Mouse (Mus musculus) kidney, adult 11 months (tissue): ENCODE measurements around the gene Spin1.
A peak's percentile ranks its signal among the peaks of the same experiment; 100 is the strongest.
"Not testable (repeated sequence)": the region's sequence is repeated elsewhere in the genome, so short reads cannot be mapped to it uniquely, and the experiment has no call there.

Experiments used
- DNase-seq: peaks from one replicate; pipeline ENCODE4 v3.0.0; 2022

Gene Spin1

DNA sequence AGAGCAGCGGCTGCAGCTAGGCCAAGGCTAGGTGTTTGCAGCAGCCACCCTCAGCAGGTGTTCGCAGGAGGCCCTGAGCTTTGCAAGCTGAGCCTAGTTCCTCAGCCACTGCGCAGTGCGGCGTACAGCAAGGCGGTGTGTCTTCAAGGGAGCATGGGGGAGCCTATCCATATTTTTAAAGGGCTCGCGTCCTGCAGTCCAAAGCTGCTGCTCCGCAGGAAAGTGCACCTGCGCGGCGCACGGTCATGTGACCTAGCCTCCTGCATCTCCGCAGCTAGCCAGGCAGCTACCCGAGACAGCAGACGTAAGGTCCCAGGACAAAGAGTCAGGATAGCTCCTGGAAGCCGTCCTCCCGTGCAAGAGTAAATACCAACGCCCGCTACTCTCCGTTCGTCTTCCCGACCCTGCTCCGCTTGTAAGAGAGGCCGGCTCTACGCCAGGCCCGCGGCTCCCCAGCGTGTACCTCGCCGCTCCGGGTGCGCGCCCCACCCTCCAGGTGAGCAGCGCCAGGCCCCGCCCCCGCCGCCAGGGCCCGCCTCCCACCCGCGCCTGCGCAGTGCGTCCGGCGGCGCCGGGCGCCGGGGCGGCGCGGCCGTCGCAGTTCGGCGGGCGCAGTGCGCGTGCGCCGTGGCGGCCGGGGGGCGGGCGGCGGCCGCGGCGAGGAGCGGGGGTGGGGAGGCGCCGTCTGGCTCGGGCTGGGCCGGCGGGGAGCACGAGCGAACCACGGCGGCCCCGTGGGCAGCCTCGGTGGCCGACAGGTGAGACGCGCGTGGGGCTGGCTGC is at the start of gene Spin1:
Spin1 (plus strand) TSS at position 648 of the 783 bp plus-strand sequence.
- peak; percentile 90 for DNase-seq

DNA sequence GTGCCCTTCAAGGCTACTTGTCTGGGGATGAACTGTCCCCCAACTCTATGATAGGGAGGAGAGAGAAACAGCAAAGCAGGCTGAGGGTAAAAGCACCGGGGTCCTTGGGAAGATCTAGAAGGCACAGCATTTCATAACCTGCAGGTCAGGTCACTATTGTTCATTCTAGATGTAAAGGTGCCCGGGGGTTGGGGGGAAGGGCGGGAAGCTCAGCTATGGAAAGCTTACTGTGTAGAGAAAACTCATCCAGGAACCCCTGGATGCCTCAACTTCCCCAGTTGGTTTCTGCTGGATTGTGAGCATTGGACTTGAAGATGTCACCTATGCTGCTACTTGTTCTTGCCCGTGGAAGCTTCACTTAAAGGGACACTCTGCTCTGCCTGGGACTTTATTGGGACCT is 49.7 kb upstream of the Spin1 start:
- no peak for DNase-seq

DNA sequence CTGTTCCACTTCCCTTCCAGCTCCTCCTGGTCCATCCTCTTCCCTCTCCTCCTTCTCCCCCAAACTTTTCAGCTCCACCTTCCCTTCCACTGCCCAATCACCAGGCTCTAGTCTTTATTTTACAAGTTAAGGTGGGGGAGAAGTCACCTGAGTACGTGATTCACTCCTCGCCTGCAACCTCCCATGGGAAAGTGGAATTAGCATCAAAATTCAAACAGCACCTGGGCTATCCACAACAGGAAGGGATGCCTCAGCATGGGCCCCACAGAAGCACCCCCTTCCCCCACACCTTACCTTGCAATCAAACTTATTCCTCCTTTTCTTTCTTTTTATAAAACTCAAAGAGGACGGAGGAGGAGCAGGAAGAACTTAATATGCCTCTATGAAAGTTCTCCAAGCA is 48.3 kb upstream of the Spin1 start:
- DNase-seq: no peak

DNA sequence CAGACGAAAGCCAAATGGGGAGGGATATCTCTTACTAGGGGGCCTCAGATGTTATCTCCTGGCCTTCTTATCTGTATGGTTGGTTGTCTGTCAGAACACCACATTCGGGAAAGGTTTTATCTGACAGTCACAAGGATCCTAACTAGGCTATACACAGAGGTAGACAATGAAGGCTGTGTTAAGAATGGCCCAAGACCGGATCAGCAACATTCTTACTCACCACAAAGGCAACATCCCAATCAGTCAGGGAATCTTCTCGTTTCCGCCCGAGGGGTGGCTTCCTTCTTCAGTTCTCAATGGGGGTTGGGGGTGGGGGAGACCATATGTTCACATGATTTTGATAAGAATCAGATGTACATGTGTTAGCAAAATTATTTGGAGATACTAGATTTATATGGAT is 37.7 kb upstream of the Spin1 start:
- no peak for DNase-seq

DNA sequence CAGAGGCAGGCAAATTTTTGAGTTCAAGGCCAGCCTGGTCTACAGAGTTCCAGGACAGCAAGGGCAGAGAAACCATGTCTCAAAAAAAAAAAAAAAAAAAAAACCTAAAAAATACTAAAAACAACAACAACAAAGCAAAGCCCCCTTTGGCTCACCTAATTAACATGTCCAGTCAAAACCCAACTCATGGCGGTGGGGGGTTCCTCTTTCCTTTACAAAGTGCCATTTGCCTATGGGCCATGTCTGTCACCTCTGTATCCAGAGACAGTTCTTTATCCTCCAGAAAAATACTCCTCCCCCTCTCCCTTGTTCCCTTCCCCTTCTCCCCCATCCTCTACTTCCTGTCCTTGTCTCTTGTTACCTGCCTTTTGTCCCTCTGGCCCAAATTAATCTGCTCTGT is 37.0 kb upstream of the Spin1 start:
- DNase-seq: no peak

DNA sequence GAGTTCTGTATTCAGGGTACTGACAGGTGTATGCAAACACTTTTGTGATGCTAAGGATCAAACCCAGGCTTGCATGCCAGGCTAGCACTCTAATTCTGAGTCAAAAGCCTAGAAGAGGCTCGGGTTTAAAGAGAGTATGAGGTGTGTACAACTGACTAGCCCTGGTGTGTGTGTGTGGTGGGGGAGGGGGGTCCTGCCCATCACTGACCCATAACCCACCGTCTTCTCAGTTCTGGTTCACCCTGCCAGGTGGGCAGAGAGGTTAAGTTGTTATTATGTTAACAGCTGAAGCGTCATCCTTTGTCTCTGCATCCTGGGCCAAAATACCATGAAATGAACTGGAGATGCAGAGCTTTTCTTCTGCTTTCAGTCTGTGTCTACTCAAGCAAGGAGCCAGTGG is 36.3 kb upstream of the Spin1 start:
- DNase-seq: no peak

DNA sequence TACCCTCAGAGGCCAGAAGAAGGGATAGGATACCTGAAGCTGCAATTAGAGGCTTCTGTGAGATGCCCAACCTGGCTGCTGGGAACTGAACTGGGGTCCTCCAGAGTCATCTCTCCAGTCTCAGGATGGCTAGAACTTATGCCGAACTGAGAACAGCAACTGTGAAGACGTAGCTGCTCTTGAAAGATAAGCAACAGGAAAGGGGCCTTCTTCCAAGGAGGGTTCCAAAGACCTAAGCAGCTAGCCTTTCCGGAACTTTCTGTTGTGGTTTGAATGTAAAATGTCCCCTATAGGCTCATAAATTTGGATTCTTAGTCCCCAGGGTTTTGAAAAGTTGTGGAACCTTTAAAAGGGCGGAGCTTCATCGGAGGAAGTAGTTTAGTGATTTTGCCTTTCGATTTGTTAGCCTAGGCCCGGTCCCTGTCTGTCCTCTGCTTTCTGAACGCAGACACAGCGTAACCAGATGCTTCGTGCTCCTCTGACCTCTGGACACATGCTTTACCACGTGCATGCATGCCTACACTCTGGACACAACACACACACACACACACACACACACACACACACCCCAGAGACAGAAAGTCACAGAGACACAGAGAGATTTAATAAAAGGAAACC is 29.5 kb upstream of the Spin1 start:
- DNase-seq: peak; percentile 42

DNA sequence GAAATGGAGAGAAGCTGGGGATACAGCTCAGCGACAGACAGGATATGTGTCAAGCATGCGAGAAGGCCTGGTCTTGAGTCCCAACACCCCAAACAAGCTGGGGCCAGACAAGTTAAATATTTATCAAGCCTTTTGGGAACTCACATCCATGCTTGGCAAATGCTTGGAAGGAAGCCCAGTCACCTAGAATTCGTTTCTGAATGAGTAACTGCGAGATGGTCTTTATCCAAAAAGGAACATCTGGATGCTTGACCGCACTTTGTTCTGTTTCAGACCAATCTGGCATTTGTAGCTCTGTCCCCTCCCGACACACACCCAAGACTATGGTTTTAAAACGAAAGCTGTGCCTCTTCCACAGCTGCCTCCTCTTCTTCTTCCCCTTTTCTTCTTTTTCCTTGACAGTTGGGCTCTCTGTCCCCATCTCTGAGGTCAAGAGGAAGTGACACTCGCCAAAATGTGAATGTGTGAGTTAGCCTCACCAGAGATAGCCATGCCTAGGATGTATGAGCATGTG is 28.9 kb upstream of the Spin1 start:
- DNase-seq: peak; percentile 76

DNA sequence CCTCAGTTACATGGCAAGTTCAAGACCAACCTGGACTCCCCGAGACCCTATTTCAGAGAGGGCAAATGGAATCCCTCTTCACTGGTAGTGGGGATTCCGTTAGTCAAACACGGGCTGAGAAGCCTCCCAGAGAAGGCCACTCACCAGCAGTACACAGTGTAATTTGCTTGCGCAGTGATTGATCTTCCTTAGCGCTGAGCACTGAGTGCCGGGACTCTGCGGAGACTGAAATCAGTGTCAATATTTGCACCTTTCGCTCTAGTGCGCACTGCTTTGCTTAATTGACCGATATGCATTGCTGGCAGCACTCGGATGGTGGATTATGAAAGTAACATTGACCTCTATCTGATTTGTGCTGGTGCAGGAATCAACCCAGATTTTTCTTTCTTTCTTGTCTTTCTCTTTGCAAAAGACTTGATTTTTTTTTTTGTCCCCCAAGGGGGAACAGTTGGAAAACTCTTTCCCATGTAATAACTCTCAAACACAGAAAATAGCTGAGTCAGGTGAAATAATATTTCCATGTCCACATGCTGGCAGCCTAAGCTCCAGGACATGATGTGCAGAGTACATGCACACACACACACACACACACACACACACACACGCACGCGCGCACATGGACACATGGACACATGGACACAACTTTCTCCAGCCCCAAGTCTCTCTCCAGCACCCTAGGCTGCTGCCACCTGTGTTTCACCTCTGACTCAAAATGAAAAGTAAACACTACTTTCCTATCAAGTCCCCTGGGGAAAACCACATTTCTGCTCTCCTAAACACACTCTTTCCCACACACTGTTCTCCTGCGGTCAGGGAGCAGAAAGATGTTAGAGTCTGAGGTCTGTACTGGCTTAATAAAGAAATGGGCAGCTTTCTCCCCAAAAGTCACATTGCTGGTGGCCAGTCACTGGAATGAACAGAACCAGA is 27.5 kb upstream of the Spin1 start:
- DNase-seq: no peak

DNA sequence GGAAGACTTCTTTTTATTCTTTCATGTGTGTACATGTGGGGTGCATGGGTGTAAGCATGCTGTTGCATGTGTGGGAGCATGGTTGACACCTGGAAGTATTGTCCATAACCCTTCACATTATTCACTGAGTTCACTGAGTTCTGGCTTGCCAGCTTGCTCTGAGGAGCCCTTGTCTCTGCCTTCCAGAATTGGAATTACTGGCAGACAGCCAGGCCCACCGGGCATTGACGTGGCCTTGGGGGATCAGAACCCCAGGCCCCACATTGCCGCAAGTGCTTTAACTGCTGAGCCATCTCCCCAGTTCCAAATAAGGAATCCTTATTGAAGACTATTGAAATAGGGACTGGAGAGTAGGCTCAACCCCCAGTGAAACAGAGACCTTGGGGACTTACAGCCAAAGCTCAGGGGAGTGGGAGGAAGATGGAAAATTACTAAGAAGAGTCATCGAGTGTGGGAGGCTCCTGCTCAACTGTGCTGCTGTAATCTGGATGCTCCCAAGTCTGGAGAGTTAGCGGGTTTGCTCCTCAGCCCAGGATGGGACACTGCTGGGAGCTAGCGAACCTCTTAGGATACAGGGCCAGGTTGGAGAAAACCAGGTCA is 26.5 kb upstream of the Spin1 start:
- no peak for DNase-seq

DNA sequence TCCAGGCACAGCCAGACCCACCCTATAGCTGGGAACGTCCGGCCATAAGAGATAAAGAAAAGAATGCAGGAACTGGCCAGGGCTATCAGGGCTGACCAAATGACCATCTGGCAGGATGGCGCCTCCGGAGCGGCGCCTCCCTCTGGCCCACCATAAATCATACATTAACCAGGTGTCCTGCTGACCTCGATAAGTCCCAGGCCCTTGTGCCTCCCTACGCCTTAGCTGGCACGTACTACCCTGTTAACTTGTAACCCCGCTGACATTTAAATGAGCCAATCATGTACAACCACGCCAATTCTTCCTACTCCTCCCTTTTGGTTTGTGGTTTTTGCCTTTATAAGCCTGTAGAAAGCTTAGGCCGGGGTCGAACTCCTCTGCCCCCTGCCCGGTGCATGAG is 24.5 kb upstream of the Spin1 start:
- peak; percentile 20 for DNase-seq

DNA sequence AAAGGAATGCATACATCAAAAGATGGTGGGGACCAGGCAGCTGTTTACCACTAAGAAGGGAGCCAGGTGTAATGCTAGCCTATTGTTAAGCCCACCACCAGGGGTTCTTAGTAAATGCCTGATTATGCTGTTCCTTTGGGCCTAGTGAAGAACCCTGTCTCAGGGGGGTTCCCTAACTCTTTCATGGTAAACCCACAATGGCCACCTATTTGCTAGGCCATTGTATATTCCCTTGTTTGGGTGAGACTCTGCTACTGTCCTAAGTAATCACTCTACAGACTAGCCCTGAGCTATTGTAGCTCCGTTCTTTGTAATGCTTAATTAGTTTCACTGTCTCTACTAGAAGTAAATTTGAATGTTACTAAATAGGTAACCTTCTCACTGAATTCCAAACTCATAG is 22.1 kb upstream of the Spin1 start:
- DNase-seq: not testable (repeated sequence)

DNA sequence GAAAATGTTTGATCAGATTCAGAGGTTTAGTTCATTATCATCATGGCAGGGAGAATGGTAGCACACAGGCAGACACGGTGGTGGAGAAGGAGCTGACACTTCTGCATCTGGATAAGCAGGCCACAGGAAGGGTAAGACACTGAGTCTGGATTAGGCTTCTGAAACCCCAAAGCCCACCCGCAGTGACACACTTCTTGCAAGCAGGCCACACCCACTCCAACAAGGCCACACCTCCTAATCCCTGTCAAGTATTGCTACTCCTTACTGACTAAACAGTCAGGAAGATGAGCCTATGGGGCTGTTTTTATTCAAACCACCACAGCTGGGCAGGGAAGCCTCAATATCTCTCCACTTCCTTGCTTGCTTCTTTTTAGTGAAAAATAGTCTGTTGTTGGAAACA is 19.9 kb upstream of the Spin1 start:
- DNase-seq: no peak

DNA sequence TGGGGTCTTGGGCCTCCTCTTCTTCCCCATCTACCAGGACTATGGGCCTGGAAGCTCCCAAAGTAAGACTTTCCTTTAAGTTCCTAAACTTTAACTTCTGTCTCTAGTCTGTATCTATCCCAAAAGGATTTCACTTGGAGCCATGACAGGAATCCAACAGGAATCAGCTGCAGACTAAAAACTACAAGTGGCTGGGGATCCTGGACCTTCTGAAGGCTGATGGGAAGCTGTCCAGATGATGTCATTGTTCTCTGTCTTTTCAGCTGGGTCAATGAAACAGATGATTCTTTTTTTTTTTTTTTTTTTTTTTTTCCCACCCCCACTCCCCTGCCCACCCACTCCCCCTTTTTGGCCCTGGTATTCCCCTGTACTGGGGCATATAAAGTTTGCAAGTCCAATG is 16.4 kb upstream of the Spin1 start:
- no peak for DNase-seq

DNA sequence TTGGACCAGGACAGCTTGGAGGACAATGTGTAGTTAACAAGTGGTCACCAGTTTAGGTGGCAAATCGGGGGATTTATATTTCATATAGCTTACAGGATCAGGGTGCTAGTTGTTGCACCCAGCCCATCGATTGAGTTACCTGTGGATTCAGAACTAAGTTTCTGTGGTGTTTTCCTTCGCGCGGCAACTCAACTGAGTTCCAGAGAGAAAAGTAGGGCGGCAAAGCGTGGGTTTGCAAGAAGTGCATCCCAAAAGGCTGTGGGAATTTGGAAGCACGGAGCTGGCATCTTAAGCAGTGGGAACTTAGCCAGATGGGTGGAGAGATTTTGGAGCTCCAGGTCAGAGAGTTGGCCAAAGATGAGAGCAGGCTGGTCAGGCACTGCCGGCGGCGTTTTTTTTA is 14.7 kb upstream of the Spin1 start:
- no peak for DNase-seq

DNA sequence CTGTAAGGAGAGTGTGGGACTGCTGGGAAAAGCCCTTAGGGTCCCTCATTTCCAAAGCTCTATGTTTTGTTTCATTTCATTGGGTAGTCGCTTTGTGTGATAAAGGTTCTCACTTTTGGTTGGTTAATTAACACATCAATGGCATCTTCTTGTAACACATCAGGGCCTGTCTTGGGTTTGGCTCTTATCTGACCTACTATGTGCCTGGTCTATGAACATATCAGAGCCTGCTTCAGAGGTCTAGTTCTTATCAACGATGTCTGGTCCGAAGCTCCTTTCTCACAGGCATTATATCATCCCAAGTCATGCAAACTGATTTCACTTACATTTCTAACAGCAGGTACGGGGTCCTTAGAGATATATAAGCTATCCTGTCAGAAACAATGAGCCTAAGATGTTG is 13.4 kb upstream of the Spin1 start:
- no peak for DNase-seq

DNA sequence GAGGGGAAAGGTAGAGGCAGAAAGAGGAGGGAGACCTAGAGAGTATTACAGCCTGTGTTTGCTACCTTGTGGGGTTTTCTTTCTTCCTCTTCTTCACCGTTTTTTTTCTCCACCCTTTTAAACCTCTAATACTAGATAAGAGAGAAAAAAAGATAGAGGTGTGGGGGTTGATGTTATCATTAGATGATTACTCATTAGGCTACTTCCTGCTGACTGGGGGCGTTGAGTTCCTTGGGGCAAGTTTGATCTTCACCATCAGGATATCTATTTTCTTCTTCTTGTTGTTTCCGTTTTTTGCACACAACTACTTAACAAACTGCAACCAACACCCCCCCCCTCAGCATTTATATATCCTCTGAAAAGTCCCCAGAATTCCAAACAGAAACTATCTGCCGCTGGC is 12.5 kb upstream of the Spin1 start:
- DNase-seq: no peak

DNA sequence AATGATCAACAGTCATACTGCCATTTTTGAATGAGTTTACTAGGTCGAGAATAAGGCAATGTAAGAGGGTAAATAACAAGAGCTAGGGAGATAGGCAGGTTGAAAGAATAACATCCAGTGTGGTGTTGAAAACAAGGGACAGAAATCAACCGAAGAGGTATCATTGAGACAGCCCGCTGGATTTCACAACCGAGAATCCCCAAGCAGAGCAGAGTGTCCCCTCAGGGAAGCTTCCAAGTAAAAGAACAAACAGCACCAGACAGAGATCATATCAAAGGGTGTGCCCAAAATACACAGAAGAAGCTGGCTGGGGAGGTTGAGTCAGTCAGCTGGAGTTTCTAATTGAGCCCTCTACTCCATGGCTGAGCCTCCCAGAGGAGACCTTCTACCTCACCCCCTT is 11.6 kb upstream of the Spin1 start:
- no peak for DNase-seq

DNA sequence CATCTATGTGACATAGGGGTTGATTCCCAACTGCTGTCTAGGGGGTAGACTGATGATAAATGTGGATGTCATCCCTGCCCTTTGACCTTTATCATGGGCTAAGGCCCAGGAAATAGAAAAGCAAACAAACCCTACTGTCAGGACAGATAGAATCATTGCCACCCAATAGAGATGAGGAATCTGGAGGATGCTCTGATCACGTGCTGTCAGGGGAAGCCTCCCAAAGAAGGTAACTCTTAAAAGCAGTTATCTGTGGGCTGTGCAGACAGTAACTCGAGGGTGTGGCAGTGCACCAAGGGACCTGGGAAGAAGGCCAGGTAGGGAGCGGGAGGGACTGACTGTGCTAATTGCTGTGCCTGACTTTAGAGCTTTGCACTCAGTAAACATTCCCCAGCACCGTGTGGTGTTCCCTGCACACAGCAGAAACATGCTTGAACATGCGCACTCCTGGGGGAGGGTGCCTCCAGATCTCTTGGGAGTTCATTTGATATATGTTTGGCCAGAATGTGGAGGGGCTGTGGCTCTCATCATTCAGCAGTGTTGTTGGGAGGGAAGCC is 10.5 kb upstream of the Spin1 start:
- no peak for DNase-seq

DNA sequence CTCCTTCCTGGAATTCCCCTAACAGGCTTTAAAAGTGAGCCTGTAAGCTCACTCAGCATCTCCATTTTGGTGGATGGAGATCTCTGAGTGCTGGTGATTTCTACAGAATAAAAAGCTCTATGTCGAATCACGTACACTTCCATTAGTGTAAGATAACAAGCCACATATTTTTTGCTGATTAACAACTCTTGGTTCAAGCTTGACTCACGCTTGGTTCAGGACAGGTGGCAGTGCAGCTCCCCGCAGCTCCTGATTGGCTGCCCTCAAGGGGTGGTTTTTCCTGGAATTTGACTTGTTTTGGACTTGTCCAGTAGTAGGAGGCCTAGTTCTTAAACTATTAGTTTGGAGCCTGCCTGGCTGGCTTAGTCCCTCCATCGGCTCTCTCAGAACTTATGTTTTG is 7.2 kb upstream of the Spin1 start:
- DNase-seq: peak; percentile 23

DNA sequence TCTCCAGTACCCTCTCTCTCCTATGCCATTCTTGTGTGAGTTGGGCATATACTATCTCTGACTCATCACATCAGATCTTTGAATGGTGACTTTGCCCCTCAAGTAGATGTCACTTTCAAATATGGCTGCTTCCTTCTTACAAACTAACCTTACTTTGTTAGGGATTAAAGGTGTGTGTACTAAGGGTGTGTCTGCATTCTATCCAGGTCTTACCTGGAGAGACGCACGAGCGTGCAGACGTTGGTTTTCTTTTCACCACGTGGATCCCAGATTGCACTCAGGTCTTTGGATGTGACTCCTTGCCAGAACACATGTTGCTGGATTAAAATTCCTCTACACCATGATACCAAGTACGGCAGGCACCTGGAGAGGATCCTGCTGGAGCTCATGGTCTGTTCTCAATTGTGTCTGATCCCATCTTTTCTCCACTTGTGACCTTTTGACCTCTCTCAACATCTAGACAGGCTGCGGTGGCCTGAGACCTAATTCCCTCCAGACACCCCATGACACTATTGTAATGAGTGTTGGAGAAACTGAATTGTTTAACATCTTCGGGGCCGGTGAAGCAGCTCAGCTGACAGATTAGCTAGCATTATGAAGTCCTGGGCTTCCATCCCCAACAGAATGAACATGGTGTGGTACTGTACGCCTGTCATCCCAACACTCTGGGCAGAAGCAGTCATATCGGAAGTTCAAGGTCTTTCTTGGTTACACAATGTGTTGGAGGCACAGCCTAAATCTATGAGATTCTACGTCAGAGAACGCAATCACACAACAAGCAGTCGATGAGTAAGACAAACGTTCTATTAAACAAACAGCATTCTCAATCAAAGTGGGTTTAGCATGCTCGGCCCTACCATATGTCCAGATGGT is 6.1 kb upstream of the Spin1 start:
- no peak for DNase-seq
